8 mouse cellular contexts compared by ENCODE assay signal in genomic region chr13:54285968-54286367, GRCm38 (mm10).
DNase-seq lines count a peak whose midpoint lies in the region.
"Had no signal": no experiment of that assay in that cellular context is flagged by ENCODE, and none has a peak within 500 bp of the region (broad histone marks: within the 10 kb centered on the region; RNA-seq: fewer than 3 reads in every experiment).

No protein-coding gene starts in this region.

- peak; percentile 15 for DNase-seq in kidney, adult 9 months
- no peak for DNase-seq in kidney, adult 8-10 months
- peak; percentile 99 for DNase-seq in cerebellum, adult 9-11 months
- peak; percentile 81 to 85 for DNase-seq in layer of hippocampus, postnatal 10 days (ENCODE audit: low spot score in 2 of 2)
- DNase-seq in right cerebral cortex, postnatal 4 days, result peak; percentile 57
- DNase-seq in spleen, adult 18-20 months, result no peak
- DNase-seq in B cell, adult 2 months, result no peak
- DNase-seq: thymus, adult 2 months had no signal

Comparison
In these comparisons a context has a peak if more than half of its experiments do, and no peak if none do; other contexts are left out.
1. DNase-seq: peak in kidney, adult 9 months (single experiment), cerebellum, adult 9-11 months (single experiment), layer of hippocampus, postnatal 10 days (2 of 2) and right cerebral cortex, postnatal 4 days (single experiment); none in kidney, adult 8-10 months (0 of 2), spleen, adult 18-20 months (0 of 2) and B cell, adult 2 months (0 of 2).